Mouse (Mus musculus) frontal cortex, postnatal 36 days (tissue): ENCODE results near the gene H60b.
A peak's percentile ranks its signal among the peaks of the same experiment; 100 is the strongest.
"Not testable (repeated sequence)": the region's sequence is repeated elsewhere in the genome, so short reads cannot be mapped to it uniquely, and the experiment has no call there.

Experiments used
- DNase-seq, 2 experiments: peaks; one replicate each; pipeline ENCODE4 v3.0.0; 2022; ENCODE audit warnings: low spot score in 2 of 2

The H60b gene

DNA sequence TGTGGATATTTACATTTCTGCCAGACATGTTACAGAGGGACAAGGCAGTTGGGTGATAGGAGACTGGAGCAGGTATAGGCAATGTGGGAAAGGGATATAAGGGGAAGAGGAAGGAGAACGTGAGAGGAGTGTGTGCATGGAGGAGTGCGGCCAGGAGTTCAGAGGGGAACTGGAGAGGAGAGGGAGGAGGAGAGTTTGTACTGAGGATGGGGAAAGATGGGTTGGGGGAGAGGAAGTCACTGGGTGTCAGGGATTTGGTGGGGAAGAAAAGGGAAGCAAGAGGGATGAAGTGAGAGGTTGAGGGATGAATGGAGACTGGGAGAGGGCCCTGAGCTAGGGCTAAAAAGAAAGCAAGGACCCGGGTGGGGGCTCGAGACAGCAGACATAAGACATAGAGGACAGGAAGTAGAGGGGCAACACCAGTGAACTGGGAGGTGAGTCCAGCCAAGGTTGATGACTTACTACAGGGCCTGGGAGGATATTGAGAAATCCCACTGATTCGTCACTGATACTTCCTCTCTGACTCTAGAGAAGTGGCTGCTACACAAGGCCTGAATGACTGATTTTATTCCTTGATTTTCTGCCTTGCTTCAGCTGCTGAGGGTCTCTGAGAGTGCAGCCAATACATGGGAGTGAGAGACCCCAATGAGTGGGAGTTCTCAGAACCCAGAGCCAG, 7.1 kb downstream of the H60b start:
- not testable (repeated sequence) for DNase-seq

DNA sequence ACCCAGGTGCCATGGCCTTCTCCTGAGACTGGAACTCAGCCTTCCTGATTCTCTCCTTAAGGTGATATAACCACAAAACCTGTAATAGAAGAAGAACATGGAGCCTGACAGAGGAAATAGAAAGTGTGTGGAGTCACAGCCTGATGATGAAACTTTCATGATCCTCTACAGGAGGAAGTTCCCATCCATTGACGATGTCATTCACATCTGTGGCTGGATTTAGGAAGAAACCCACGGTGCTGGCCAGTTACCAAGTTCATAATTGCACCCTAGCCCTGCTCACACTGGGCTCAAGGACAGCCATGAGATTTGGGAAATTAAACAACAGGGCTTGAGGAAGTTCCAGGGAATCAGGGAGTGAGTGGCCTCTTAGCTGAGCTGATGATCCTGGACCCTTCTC, 7.6 kb downstream of the H60b start:
- not testable (repeated sequence) for DNase-seq

- DNase-seq, result not testable (repeated sequence)
These were observed 8.7 kb downstream of the H60b start for GRCm38 (mm10) chr10:22167061-22167460.

GRCm38 (mm10) chr10:22169116-22169515, 10.7 kb downstream of the H60b start:
- not testable (repeated sequence) for DNase-seq

- DNase-seq, result not testable (repeated sequence)
These were observed 14.3 kb downstream of the H60b start for GRCm38 (mm10) chr10:22172431-22173334.

GRCm38 (mm10) chr10:22173335-22174189, 15.2 kb downstream of the H60b start:
- not testable (repeated sequence) for DNase-seq

- DNase-seq, result not testable (repeated sequence)
These were observed 15.8 kb downstream of the H60b start for GRCm38 (mm10) chr10:22174190-22174487.

- DNase-seq, result not testable (repeated sequence)
These were observed 18.1 kb downstream of the H60b start for GRCm38 (mm10) chr10:22176515-22176914.

GRCm38 (mm10) chr10:22191035-22191434, 32.6 kb downstream of the H60b start:
- DNase-seq, result not testable (repeated sequence)

GRCm38 (mm10) chr10:22201352-22201751, 43.0 kb downstream of the H60b start:
- DNase-seq, result not testable (repeated sequence)

GRCm38 (mm10) chr10:22202784-22203583, 44.6 kb downstream of the H60b start:
- DNase-seq, result not testable (repeated sequence)

DNA sequence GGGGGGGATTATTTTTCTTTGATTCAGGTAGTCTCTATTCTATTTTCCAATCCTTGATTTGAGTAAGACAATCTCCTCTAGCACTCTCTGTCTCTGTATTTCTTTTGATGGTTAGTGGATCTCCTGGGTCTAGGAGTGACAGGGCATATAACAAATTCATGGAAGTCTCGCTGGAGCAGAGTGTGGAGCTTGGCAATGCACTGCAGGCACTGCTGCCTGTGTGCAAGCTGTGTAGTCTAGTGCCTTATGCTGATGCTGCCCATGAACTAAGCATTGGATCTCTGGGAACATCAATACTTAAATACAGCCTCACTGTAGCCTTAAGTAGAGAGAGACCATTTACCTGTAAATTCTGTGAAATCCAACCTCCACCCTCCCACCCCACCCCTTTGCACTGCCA, 48.1 kb downstream of the H60b start:
- not testable (repeated sequence) for DNase-seq

- DNase-seq, result peak in 1 of 2 experiments; percentile 30
These were observed 53.8 kb downstream of the H60b start for GRCm38 (mm10) chr10:22212012-22212696.

- peak; percentile 19 to 43 for DNase-seq
These were observed 65.3 kb downstream of the H60b start for GRCm38 (mm10) chr10:22223474-22224349.

DNA sequence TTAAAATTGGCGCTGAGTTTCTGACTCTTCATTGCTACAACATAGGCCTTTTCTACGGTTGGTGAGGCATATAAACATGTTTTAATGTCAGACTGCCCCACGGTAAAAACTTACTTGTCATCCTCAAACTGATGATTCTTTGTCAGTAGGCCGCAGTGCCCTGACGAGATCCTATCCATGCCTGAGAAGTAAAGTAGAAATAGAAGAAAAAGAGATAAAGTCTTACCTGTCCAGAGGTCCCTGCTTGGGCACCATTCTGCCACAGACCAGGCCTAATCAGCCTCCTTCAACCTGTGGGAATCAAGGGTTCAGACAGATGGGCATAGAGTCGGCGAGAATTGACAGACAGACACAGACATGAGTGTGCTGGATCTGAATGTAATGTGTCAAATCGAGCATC, 106.7 kb downstream of the H60b start:
- DNase-seq, result no peak

DNA sequence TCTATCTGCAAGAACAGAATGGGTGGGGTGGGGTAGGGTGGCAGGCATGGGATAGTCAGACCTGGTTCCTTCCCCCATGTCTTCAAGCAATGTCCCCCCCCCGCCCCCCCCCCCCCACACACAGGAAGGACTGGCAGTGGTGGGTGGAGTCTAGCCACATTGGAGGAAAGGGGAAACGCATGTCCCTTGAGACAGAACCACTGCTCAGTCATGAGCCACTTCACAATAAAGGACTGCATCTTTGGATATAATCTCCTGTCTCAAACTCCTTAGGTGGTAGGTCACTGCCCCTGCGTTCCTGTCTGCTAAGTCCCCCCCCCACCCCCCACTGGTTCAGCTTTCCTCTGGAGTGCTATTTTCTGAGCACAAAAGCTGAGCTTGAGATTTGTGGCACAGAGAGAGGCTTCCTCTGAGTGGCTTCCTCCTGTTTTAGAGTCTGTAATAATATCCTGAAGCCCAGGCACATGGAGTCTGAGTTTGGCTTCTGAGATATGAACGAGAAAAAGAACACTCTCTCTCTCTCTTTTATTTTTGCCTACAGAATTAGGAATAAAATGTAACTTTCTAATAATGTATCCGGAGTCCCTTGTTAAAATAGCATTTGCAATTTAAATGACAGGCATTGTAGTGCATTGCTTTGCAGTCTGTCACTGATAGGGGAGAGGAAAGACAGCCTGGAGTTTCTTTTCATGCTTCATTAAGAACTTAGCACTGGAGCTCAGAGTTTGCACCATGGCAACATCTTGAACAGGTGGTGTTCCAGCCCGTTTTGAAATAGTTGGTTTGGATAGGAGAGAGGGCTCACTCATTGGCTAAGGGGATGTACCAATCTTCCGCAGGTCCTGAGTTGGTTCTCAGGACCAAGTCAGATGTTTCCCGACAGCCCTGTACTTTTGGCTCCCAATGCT, 112.7 kb downstream of the H60b start:
- not testable (repeated sequence) for DNase-seq

- not testable (repeated sequence) for DNase-seq
These were observed 114.7 kb downstream of the H60b start for GRCm38 (mm10) chr10:22272914-22273683.
